Mouse (Mus musculus) heart, embryonic 15.5 days (tissue): Measurements from ENCODE around the gene Phldb2. TPM values are rescaled to one million over a fixed set of nuclear protein-coding genes. Genes with fewer than 3 reads are reported as not detected.

Experiments used
- ATAC-seq: fragments of 200-750 bp; cut with Nextera tagmentation; replicated peaks from 2 replicates; pipeline ENCODE4 v1.8.0; 2017; ENCODE audit warnings: low read depth, moderate TSS enrichment; ENCODE audit not compliant: insufficient number of reproducible peaks, insufficient read depth, low FRiP score
- H3K27ac ChIP-seq: fragments of 300-500 bp; sonication (generic); 2 replicates; pipeline ENCODE4 v1.5.1; 2015; ENCODE audit warnings: mild to moderate bottlenecking, inconsistent platforms
- H3K27me3 ChIP-seq: fragments of 300-500 bp; sonication (generic); 2 replicates; pipeline ENCODE4 v1.6.1; 2015; ENCODE audit warnings: inconsistent platforms
- H3K36me3 ChIP-seq: fragments of 300-500 bp; sonication (generic); 2 replicates; pipeline ENCODE4 v1.6.1; 2015; ENCODE audit warnings: mild to moderate bottlenecking, inconsistent platforms
- H3K4me1 ChIP-seq: fragments of 300-500 bp; sonication (generic); replicated peaks from 2 replicates; pipeline ENCODE4 v1.6.1; 2015; ENCODE audit warnings: inconsistent platforms
- H3K4me2 ChIP-seq: fragments of 300-500 bp; sonication (generic); 2 replicates; pipeline ENCODE4 v1.6.1; 2015; ENCODE audit warnings: inconsistent platforms, mild to moderate bottlenecking, moderate library complexity
- H3K4me3 ChIP-seq: fragments of 300-500 bp; sonication (generic); 2 replicates; pipeline ENCODE4 v1.5.1; 2015; ENCODE audit warnings: mild to moderate bottlenecking, inconsistent platforms
- H3K9ac ChIP-seq: fragments of 300-500 bp; sonication (generic); 2 replicates; pipeline ENCODE4 v1.6.1; 2015; ENCODE audit warnings: mild to moderate bottlenecking, inconsistent platforms
- H3K9me3 ChIP-seq: fragments of 300-500 bp; sonication (generic); replicated peaks from 2 replicates; pipeline ENCODE4 v1.6.1; 2016; ENCODE audit warnings: inconsistent platforms
- WGBS: fragments of 180-500 bp; shearing (Covaris S2); methylation state at CpG from one replicate; pipeline ENCODE4 v1.1.7; 2015; ENCODE audit warnings: mixed read lengths; 5-methylcytosine and 5-hydroxymethylcytosine counted together
- polyA plus RNA-seq: library from polyadenylated mRNA; unstranded; fragments of >200 nt; fragmentation: Nextera tagmentation; extraction: Ambion mirVana; gene quantifications from 2 replicates; pipeline ENCODE4 v1.2.1, GENCODE M21; 2015

The Phldb2 gene
- polyA plus RNA-seq, 1 experiment from 2014 or later, result 39.8 TPM

GRCm38 (mm10) chr16:45970187-45970586 is 16.8 kb upstream of the Phldb2 start:
- no peaks in the 10 kb centered on the region for H3K27me3 ChIP-seq

GRCm38 (mm10) chr16:45968716-45969115 is 15.3 kb upstream of the Phldb2 start:
- no peak overlapping the region for H3K27ac ChIP-seq
- H3K36me3 ChIP-seq, result no peaks in the 10 kb centered on the region
- H3K4me3 ChIP-seq, result no peak overlapping the region
- H3K9me3 ChIP-seq, result no peaks in the 10 kb centered on the region
- H3K27me3 ChIP-seq, result no peaks in the 10 kb centered on the region
- H3K4me2 ChIP-seq, result no peak overlapping the region
- no peak for ATAC-seq
- H3K4me1 ChIP-seq, result peaks cover 2% of the 10 kb centered on the region; the same call in 1 of the 2 replicates
- H3K9ac ChIP-seq, result no peak overlapping the region
- 62% methylated on average over 5 of the region's 5 CpGs for WGBS

More at GRCm38 (mm10) chr16:45970187-45970586, 16.8 kb upstream of the Phldb2 start:
- no peak overlapping the region for H3K9ac ChIP-seq
- 80% methylated on average over 2 of the region's 2 CpGs for WGBS
- no peak overlapping the region for H3K27ac ChIP-seq
- no peak overlapping the region for H3K4me3 ChIP-seq
- H3K4me2 ChIP-seq, result no peak overlapping the region
- H3K9me3 ChIP-seq, result no peaks in the 10 kb centered on the region
- no peaks in the 10 kb centered on the region for H3K4me1 ChIP-seq
- no peak for ATAC-seq
- H3K36me3 ChIP-seq, result no peaks in the 10 kb centered on the region

- no peak overlapping the region for H3K27ac ChIP-seq
- peaks cover 10% of the 10 kb centered on the region; the same call in 1 of the 2 replicates for H3K4me1 ChIP-seq
- 9% methylated on average over 7 of the region's 7 CpGs for WGBS
- no peaks in the 10 kb centered on the region for H3K27me3 ChIP-seq
- no peaks in the 10 kb centered on the region for H3K9me3 ChIP-seq
- ATAC-seq, result peak; percentile 58; the same call in 1 of the 2 replicates
- H3K4me2 ChIP-seq, result no peak overlapping the region
- H3K4me3 ChIP-seq, result no peak overlapping the region
- no peaks in the 10 kb centered on the region for H3K36me3 ChIP-seq
- no peak overlapping the region for H3K9ac ChIP-seq
Measured at GRCm38 (mm10) chr16:45967471-45967870, 14.1 kb upstream of the Phldb2 start.

- H3K4me1 ChIP-seq, result peaks cover 10% of the 10 kb centered on the region; the same call in 1 of the 2 replicates
- no peaks in the 10 kb centered on the region for H3K9me3 ChIP-seq
- no peak overlapping the region for H3K4me3 ChIP-seq
- no peak overlapping the region for H3K27ac ChIP-seq
- H3K36me3 ChIP-seq, result no peaks in the 10 kb centered on the region
- no peak overlapping the region for H3K9ac ChIP-seq
- H3K27me3 ChIP-seq, result no peaks in the 10 kb centered on the region
- 61% methylated on average over 5 of the region's 5 CpGs for WGBS
- no peak overlapping the region for H3K4me2 ChIP-seq
- no peak for ATAC-seq
Measured at GRCm38 (mm10) chr16:45966604-45967003, 13.2 kb upstream of the Phldb2 start.

GRCm38 (mm10) chr16:45964777-45965176 is 11.4 kb upstream of the Phldb2 start:
- Histone ChIP-seq H3K4me1 (peaks cover 10% of the 10 kb centered on the region; the same call in 1 of the 2 replicates), H3K4me2 (no peak overlapping the region), H3K27ac (no peak overlapping the region), H3K9ac (no peak overlapping the region), H3K27me3 (no peaks in the 10 kb centered on the region), H3K9me3 (no peaks in the 10 kb centered on the region), H3K36me3 (no peaks in the 10 kb centered on the region), H3K4me3 (no peak overlapping the region)
- 78% methylated on average over 6 of the region's 6 CpGs for WGBS
- no peak for ATAC-seq

DNA sequence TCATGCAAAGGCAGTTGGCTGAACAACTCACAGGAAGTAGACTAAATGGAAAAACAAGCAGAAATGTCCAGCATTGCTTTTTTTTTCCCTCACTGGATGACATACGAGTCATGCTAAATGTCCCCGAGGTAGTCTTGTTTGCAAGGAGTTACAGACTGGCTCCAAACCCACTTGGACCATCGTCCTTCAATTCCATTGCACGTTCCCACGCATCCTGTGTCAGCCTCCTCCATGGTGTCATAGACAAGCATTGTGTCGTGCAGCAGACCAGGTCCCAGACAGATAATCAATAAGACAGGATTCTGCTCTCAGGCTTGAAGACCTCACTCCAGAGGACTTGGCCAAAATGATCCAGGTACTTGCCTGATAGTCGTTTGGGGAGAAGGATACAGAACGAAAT is 10.4 kb upstream of the Phldb2 start:
- H3K27me3 ChIP-seq, result no peaks in the 10 kb centered on the region
- WGBS, result 68% methylated on average over 8 of the region's 8 CpGs
- H3K4me1 ChIP-seq, result peaks cover 10% of the 10 kb centered on the region; the same call in 1 of the 2 replicates
- no peak overlapping the region for H3K27ac ChIP-seq
- no peak for ATAC-seq
- H3K36me3 ChIP-seq, result no peaks in the 10 kb centered on the region
- H3K4me2 ChIP-seq, result no peak overlapping the region
- no peak overlapping the region for H3K9ac ChIP-seq
- H3K9me3 ChIP-seq, result no peaks in the 10 kb centered on the region
- no peak overlapping the region for H3K4me3 ChIP-seq

DNA sequence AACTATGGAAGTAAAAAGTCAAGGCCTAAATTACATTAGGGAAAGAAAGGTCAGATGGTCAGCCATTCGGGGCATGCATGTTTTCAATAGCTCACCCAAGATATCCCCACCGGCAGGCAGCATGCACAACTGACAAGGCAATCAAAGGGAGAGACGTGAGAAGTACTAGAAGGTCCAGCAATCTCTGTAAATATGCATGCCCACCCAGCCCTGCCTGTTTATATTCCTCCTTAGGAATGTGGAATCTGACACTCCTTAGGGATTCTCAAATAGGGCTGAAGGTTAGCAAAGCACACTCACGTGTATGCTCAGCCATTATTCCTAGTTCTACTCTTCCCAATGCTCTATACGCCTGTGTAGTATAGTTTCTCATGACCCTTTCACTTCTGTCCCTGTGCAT is 9.7 kb upstream of the Phldb2 start:
- no peak overlapping the region for H3K4me3 ChIP-seq
- H3K36me3 ChIP-seq, result no peaks in the 10 kb centered on the region
- H3K9me3 ChIP-seq, result no peaks in the 10 kb centered on the region
- no peak overlapping the region for H3K9ac ChIP-seq
- no peak overlapping the region for H3K4me2 ChIP-seq
- H3K27me3 ChIP-seq, result no peaks in the 10 kb centered on the region
- H3K27ac ChIP-seq, result no peak overlapping the region
- ATAC-seq, result no peak
- H3K4me1 ChIP-seq, result peaks cover 10% of the 10 kb centered on the region; the same call in 1 of the 2 replicates
- 29% methylated on average over 5 of the region's 5 CpGs for WGBS

- H3K4me1 ChIP-seq, result peaks cover 10% of the 10 kb centered on the region; the same call in 1 of the 2 replicates
- no peak for ATAC-seq
- H3K9me3 ChIP-seq, result no peaks in the 10 kb centered on the region
- H3K9ac ChIP-seq, result no peak overlapping the region
- no peaks in the 10 kb centered on the region for H3K36me3 ChIP-seq
- H3K4me2 ChIP-seq, result no peak overlapping the region
- no peak overlapping the region for H3K27ac ChIP-seq
- 77% methylated on average over 3 of the region's 3 CpGs for WGBS
- H3K4me3 ChIP-seq, result no peak overlapping the region
- H3K27me3 ChIP-seq, result no peaks in the 10 kb centered on the region
Measured at GRCm38 (mm10) chr16:45960978-45961377, 7.6 kb upstream of the Phldb2 start.

DNA sequence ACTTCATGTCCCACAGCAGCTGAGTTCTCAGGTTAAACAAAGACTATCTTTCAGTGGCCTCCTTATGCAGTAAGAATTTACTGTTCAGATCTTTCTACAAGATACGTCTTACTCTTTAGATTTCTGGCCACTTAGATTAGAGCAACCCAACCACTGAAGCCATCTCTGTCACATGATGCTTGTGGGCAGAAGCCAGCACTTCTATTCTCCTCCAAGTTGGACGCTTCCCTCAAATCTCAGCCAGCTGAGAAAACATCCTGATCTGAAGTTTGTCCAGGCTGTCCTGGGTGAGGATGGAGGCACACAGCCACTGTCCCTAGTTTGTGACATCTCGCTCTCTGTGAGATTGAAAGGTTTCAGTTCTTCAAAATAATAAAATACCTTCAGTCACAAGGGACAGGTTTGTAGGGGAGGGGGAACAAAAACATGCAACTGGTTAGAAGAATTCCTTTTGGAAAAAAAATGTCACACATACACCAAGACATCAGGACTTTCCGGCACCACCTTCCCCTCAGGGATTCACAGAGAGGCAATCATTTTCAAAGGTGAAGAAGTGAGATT is 3.1 kb upstream of the Phldb2 start:
- 67% methylated on average over 4 of the region's 4 CpGs for WGBS
- Histone ChIP-seq H3K9me3 (no peaks in the 10 kb centered on the region), H3K27me3 (no peaks in the 10 kb centered on the region)

GRCm38 (mm10) chr16:45952501-45952900 is 897 bp downstream of the Phldb2 start:
- 45% methylated on average over 5 of the region's 5 CpGs for WGBS
- Histone ChIP-seq H3K4me2 (no peak overlapping the region), H3K9me3 (no peaks in the 10 kb centered on the region), H3K4me1 (no peaks in the 10 kb centered on the region), H3K9ac (no peak overlapping the region), H3K4me3 (no peak overlapping the region), H3K36me3 (no peaks in the 10 kb centered on the region), H3K27ac (no peak overlapping the region), H3K27me3 (no peaks in the 10 kb centered on the region)
- ATAC-seq, result no peak

More for the DNA sequence above, 3.1 kb upstream of the Phldb2 start:
- Histone ChIP-seq H3K36me3 (no peaks in the 10 kb centered on the region), H3K9ac (no peak overlapping the region), H3K4me2 (no peak overlapping the region), H3K4me3 (no peak overlapping the region), H3K27ac (no peak overlapping the region), H3K4me1 (no peaks in the 10 kb centered on the region)
- no peak for ATAC-seq

- WGBS, result 68% methylated on average over 2 of the region's 2 CpGs
- no peaks in the 10 kb centered on the region for H3K9me3 ChIP-seq
- H3K4me2 ChIP-seq, result no peak overlapping the region
- H3K36me3 ChIP-seq, result no peaks in the 10 kb centered on the region
- H3K4me1 ChIP-seq, result no peaks in the 10 kb centered on the region
- H3K27me3 ChIP-seq, result no peaks in the 10 kb centered on the region
- H3K27ac ChIP-seq, result no peak overlapping the region
- H3K9ac ChIP-seq, result no peak overlapping the region
- no peak for ATAC-seq
- no peak overlapping the region for H3K4me3 ChIP-seq
Measured at GRCm38 (mm10) chr16:45952035-45952434, 1.4 kb downstream of the Phldb2 start.

GRCm38 (mm10) chr16:45946335-45946734 is 7.1 kb downstream of the Phldb2 start:
- H3K27me3 ChIP-seq, result no peaks in the 10 kb centered on the region
- no peak overlapping the region for H3K4me3 ChIP-seq
- no peaks in the 10 kb centered on the region for H3K4me1 ChIP-seq
- H3K9ac ChIP-seq, result no peak overlapping the region
- H3K9me3 ChIP-seq, result no peaks in the 10 kb centered on the region
- H3K27ac ChIP-seq, result no peak overlapping the region
- ATAC-seq, result no peak
- H3K4me2 ChIP-seq, result no peak overlapping the region
- no peaks in the 10 kb centered on the region for H3K36me3 ChIP-seq
- WGBS, result 81% methylated on average over 2 of the region's 2 CpGs
